Mouse (Mus musculus) stomach, postnatal 0 days (tissue): Measurements from ENCODE around the gene Mcoln2.

ENCODE experiments used
- CTCF ChIP-seq: IDR thresholded peaks from 2 replicates; pipeline ENCODE4 v1.5.1; 2016; ENCODE audit warnings: antibody characterized with exemption, low read depth, mild to moderate bottlenecking, moderate library complexity
- EP300 ChIP-seq: optimal IDR thresholded peaks from 2 replicates; pipeline ENCODE3; 2016; ENCODE audit warnings: antibody characterized with exemption

DNA sequence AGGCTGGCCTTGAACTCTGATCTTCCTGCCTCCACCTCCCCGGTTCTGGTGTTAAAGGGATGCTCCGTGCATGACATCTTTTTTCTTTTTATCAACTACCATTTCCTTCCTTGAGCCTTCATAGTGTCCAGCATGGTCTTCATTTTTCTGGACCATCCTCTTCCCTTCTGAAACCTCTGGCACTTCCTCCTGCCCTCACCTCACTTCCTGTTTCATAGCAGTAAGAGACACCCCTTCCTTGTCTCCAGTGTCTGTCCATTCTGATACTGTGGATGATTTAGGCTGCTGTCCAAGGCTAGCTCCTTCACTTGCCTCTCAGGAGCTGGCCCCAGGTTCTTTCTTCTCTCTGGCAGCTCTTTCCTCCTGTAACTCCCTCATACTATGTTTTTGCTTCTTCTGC, 14.2 kb upstream of the Mcoln2 start:
- TF ChIP-seq CTCF: no peak
- no peak for TF ChIP-seq EP300
